Mouse (Mus musculus) ES-Bruce4 (cell line): ENCODE measurements around the gene Zfp319. TPM values are rescaled to one million over a fixed set of nuclear protein-coding genes. Genes with fewer than 3 reads are reported as not detected.

ENCODE experiments used
- H3K27ac ChIP-seq: 2 replicates; pipeline ENCODE4 v1.5.1; 2012; ENCODE audit warnings: low read length, inconsistent platforms; ENCODE audit not compliant: insufficient read depth
- H3K27me3 ChIP-seq: 2 replicates; pipeline ENCODE4 v1.6.1; 2012; ENCODE audit warnings: mild to moderate bottlenecking, low read length, inconsistent platforms; ENCODE audit not compliant: control insufficient read depth, poor library complexity, insufficient read depth, severe bottlenecking
- H3K36me3 ChIP-seq: 2 replicates; pipeline ENCODE4 v1.6.1; 2012; ENCODE audit warnings: inconsistent platforms, mild to moderate bottlenecking, low read length, moderate library complexity; ENCODE audit not compliant: control insufficient read depth, poor library complexity, insufficient read depth, severe bottlenecking
- H3K4me1 ChIP-seq: one replicate; pipeline ENCODE4 v1.8.1; 2011; ENCODE audit warnings: low read length; ENCODE audit not compliant: control insufficient read depth, insufficient read depth
- H3K4me3 ChIP-seq: 2 replicates; pipeline ENCODE4 v1.5.1; 2011; ENCODE audit warnings: low read depth, mild to moderate bottlenecking, low read length
- H3K9ac ChIP-seq: 2 replicates; pipeline ENCODE4 v1.6.1; 2012; ENCODE audit warnings: low read depth, mild to moderate bottlenecking, inconsistent platforms; ENCODE audit not compliant: poor library complexity, severe bottlenecking
- H3K9me3 ChIP-seq: replicated peaks from 2 replicates; pipeline ENCODE4 v1.6.1; 2012; ENCODE audit warnings: mild to moderate bottlenecking, low read length, inconsistent platforms; ENCODE audit not compliant: control insufficient read depth, poor library complexity, insufficient read depth, severe bottlenecking
- CTCF ChIP-seq: IDR thresholded peaks from one replicate; pipeline ENCODE4 v1.8.1; 2011; ENCODE audit warnings: low read depth, low read length
- EP300 ChIP-seq: IDR thresholded peaks from 2 replicates; pipeline ENCODE4 v1.6.1; 2011; ENCODE audit warnings: low read depth, low read length; ENCODE audit not compliant: insufficient read depth
- POLR2A ChIP-seq: IDR thresholded peaks from one replicate; pipeline ENCODE4 v1.8.1; 2011; ENCODE audit warnings: low read length; ENCODE audit not compliant: insufficient read depth
- polyA plus RNA-seq: library from polyadenylated mRNA; stranded (reverse); fragments of >200 nt; gene quantifications from 2 replicates; pipeline ENCODE4 v1.2.4, GENCODE M21; 2011; ENCODE audit warnings: low read depth; ENCODE audit not compliant: missing spikeins, insufficient read depth, insufficient read length

The Zfp319 gene
- polyA plus RNA-seq, 1 experiment = 2.8 TPM

- Histone ChIP-seq H3K27me3 (no peaks in the 10 kb centered on the region), H3K9me3 (no peaks in the 10 kb centered on the region), H3K9ac (no peak overlapping the region), H3K4me1 (no peaks in the 10 kb centered on the region), H3K36me3 (no peaks in the 10 kb centered on the region), H3K27ac (no peak overlapping the region), H3K4me3 (no peak overlapping the region)
- TF ChIP-seq EP300 (no peak), POLR2A (no peak), CTCF (peak; percentile 26)
Measured at GRCm38 (mm10) chr8:95344668-95345067, 12.9 kb upstream of the Zfp319 start.

- Histone ChIP-seq H3K4me3 (no peak overlapping the region), H3K9ac (no peak overlapping the region), H3K27me3 (no peaks in the 10 kb centered on the region), H3K27ac (no peak overlapping the region), H3K9me3 (no peaks in the 10 kb centered on the region), H3K4me1 (no peaks in the 10 kb centered on the region), H3K36me3 (no peaks in the 10 kb centered on the region)
- TF ChIP-seq POLR2A (no peak), EP300 (no peak), CTCF (no peak)
Measured at GRCm38 (mm10) chr8:95341721-95342120, 10.0 kb upstream of the Zfp319 start.

GRCm38 (mm10) chr8:95336363-95336762 lies 4.6 kb upstream of the Zfp319 start:
- Histone ChIP-seq H3K27me3 (no peaks in the 10 kb centered on the region), H3K27ac (no peak overlapping the region), H3K36me3 (no peaks in the 10 kb centered on the region), H3K9me3 (no peaks in the 10 kb centered on the region), H3K4me3 (no peak overlapping the region), H3K9ac (no peak overlapping the region), H3K4me1 (no peaks in the 10 kb centered on the region)
- TF ChIP-seq CTCF = no peak
- TF ChIP-seq EP300 = no peak
- TF ChIP-seq POLR2A = no peak

- H3K4me1 ChIP-seq = no peaks in the 10 kb centered on the region
- no peaks in the 10 kb centered on the region for H3K36me3 ChIP-seq
- no peaks in the 10 kb centered on the region for H3K9me3 ChIP-seq
- no peak overlapping the region for H3K4me3 ChIP-seq
- no peak overlapping the region for H3K27ac ChIP-seq
- no peaks in the 10 kb centered on the region for H3K27me3 ChIP-seq
- no peak overlapping the region for H3K9ac ChIP-seq
- TF ChIP-seq CTCF (no peak), EP300 (no peak), POLR2A (no peak)
Measured at GRCm38 (mm10) chr8:95335706-95336105, 4.0 kb upstream of the Zfp319 start.

GRCm38 (mm10) chr8:95332437-95333199 lies 868 bp upstream of the Zfp319 start:
- Histone ChIP-seq H3K27ac (peak overlapping the region; percentile 61), H3K27me3 (no peaks in the 10 kb centered on the region), H3K4me3 (peak overlapping the region; percentile 93), H3K36me3 (no peaks in the 10 kb centered on the region), H3K4me1 (no peaks in the 10 kb centered on the region), H3K9me3 (no peaks in the 10 kb centered on the region), H3K9ac (peak overlapping the region; percentile 91)
- TF ChIP-seq POLR2A (no peak), CTCF (no peak), EP300 (no peak)

- no peaks in the 10 kb centered on the region for H3K27me3 ChIP-seq
- no peaks in the 10 kb centered on the region for H3K36me3 ChIP-seq
- TF ChIP-seq EP300 = no peak
- TF ChIP-seq CTCF = no peak
- TF ChIP-seq POLR2A = no peak
- H3K9ac ChIP-seq = peak overlapping the region; percentile 91
- H3K9me3 ChIP-seq = no peaks in the 10 kb centered on the region
- no peaks in the 10 kb centered on the region for H3K4me1 ChIP-seq
- no peak overlapping the region for H3K27ac ChIP-seq
- H3K4me3 ChIP-seq = peak overlapping the region; percentile 89
Measured at GRCm38 (mm10) chr8:95331156-95331719, 512 bp downstream of the Zfp319 start.
